Mouse (Mus musculus) embryo, embryonic 11 days (tissue): Measurements from ENCODE around the gene Slc6a1.

ENCODE experiments used
- DNase-seq: peaks from one replicate; pipeline ENCODE4 v3.0.0-alpha.2; 2015

Gene Slc6a1

DNA sequence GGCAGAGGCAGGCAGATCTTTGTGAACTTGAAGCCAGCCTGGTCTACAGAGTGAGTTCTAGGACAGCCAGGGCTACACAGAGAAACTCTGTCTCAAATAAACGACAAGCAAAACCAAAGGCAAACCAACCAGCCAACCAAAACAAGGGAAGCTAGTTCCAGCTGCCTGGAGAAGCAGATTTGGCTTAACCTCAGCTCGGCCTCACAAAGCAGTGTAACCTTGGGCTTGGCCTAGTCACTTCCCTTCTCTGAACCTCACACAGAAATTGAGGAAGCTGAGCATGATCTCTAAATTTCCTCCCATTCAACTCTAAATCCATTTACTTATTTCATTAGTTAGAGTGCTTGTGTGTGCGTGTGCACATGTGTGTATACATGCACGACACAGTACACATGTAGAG is 79.9 kb downstream of the Slc6a1 start:
- DNase-seq: no peak

DNA sequence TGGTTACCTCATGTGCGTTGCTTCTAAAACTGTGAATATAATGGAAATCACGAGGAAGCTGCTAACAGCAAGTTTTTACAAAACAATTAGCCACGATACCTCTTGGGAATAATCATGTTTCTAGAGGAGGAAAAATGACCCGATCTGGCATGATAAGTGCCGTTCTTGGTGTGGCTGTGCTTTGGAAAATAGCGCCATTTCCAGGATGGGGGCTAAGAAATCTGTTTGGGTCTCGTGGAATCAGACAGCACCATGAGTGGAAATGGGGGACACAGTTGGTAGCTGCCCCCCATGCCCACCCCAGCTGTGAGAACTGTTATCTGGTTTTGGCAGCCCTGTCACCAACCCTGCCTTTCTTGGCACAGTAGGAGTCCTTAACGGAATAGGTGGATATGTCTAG is 81.3 kb downstream of the Slc6a1 start:
- no peak for DNase-seq

DNA sequence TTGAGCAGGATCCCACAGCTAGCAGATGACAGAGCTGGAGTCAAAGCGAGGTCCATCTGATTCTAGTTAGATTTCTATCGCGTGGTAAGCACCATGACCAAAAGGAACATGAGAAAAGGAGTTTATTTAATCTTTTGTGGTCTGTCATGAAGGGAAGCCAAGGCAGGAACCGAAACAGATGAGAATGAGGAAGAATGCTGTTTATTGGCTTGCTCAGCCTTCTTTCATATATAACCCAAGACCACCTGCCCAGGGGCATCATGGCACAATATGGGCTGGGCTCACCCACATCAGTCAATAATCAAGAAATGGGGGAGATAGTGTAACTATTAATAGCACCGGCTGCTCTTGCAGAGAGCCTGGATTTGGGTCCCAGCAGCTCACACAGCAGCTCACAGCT is 82.3 kb downstream of the Slc6a1 start:
- no peak for DNase-seq

DNA sequence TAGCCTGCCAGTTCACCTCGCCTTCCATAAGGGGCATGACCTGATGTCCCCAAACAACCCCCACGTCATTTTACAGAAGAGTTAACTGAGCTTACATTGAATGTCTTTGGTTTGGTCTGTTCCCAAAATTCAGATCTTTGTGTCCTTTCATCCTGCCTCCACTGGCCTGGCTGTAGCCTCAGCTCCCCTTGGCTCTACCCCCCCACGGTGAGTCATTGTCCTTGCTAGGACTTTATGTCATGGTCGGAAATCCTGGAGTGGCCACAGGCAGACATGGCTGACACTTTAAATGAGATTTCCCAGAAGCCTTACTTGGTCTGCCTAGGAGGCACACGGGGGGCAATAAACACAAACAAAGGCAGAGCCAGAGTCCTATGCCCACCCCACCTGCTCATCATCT is 83.8 kb downstream of the Slc6a1 start:
- no peak for DNase-seq
